Mouse (Mus musculus): ENCODE data around the gene Nfkbie. TPM values are rescaled to one million over a fixed set of nuclear protein-coding genes. Genes with fewer than 3 reads are reported as not detected.

Nfkbie gene
- polyA plus RNA-seq, 1 experiment from 2014 or later: 5.5 TPM

DNA sequence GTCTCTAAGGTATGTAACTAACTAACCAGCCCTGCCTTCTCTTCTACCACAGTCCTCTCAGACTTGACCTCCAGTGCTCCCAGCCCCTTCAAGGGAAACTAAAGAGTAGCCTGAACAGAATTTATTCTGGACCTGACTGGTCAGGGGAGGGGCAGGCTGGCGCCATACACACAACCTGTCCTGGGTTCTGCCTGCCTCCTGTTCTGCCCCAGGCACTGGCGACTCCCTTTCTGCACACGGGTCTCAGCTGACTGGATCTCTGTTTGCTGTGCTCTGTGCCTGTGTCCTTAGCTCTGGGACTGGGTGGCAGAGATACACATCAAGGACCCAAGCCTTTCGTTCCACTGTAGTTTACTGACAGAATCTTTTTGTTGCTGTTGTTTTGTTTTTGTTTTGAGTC, 24.1 kb downstream of the Nfkbie start:
- 88% methylated on average over 4 of the region's 4 CpGs for WGBS
- H3K27ac ChIP-seq: no peak overlapping the region
- H3K4me1 ChIP-seq: peaks cover 17% of the 10 kb centered on the region
- H3K36me3 ChIP-seq (replicated peaks): no peaks in the 10 kb centered on the region
- no peak overlapping the region for H3K4me2 ChIP-seq
- H3K9ac ChIP-seq: no peak overlapping the region
- H3K4me3 ChIP-seq (replicated peaks): no peak overlapping the region
- no peaks in the 10 kb centered on the region for H3K27me3 ChIP-seq
- no peaks in the 10 kb centered on the region for H3K9me3 ChIP-seq
- no peak for ATAC-seq (ENCODE audit: low FRiP score)

DNA sequence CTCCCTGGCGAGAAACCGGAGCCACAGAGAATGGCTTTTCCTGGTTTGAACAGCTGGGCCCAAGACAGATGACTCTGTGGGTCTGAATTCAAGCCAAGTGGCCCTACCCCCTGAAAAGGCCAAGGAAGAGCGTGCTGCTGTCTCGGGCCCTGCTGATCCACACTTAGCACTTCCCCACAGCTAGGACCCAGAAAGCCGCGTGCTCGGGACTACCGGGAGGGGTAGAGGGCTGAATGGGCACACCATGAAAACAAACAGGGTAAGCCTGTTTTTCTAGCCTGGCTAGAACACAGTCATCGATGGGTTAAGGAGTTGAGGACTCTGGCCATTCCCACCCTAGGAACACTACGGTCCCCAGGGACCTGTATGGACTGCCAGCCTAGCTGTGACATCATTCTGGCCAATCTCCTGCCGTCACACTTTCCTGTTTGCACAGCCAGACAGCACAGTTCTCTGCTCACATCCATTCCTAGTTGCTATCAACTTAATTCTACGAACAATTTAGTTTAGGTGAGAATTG, 25.5 kb downstream of the Nfkbie start:
- Histone ChIP-seq H3K36me3 (replicated peaks) (no peaks in the 10 kb centered on the region), H3K9ac (no peak overlapping the region), H3K27ac (no peak overlapping the region), H3K4me3 (replicated peaks) (no peak overlapping the region), H3K27me3 (no peaks in the 10 kb centered on the region), H3K9me3 (no peaks in the 10 kb centered on the region), H3K4me2 (no peak overlapping the region), H3K4me1 (peaks cover 27% of the 10 kb centered on the region)
- no peak for ATAC-seq (ENCODE audit: low FRiP score)
- WGBS: 55% methylated on average over 12 of the region's 12 CpGs

DNA sequence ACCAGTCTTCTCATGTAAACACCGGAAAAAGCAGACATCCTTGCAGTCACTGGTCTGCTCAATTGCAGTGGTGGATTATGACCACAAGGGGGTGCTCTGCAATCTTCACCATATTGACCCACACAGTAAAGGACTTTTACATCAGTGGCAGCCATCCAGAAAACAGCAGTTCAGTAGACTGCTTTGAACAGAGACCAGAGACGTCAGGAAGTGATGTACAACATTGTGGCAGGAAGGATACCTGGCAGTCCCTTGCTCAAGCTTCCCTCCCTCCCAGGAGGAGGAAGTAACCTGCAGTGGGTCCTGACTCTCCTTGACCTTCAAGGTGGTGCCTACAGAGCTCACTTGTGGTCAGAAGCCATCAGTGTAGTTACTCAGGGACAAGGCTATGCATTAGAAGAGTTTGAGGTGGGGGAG, 26.1 kb downstream of the Nfkbie start:
- Histone ChIP-seq H3K9me3 (no peaks in the 10 kb centered on the region; the same call in 1 of the 2 replicates), H3K4me2 (no peak overlapping the region), H3K4me1 (peaks cover 28% of the 10 kb centered on the region), H3K27me3 (no peaks in the 10 kb centered on the region), H3K36me3 (replicated peaks) (0 out of 2 replicates have a peak, but pooled peaks cover 4% of the 10 kb centered on the region), H3K9ac (no peak overlapping the region), H3K27ac (no peak overlapping the region), H3K4me3 (replicated peaks) (no peak overlapping the region)
- 18% methylated on average over 2 of the region's 2 CpGs for WGBS
- no peak for ATAC-seq (ENCODE audit: low FRiP score)

DNA sequence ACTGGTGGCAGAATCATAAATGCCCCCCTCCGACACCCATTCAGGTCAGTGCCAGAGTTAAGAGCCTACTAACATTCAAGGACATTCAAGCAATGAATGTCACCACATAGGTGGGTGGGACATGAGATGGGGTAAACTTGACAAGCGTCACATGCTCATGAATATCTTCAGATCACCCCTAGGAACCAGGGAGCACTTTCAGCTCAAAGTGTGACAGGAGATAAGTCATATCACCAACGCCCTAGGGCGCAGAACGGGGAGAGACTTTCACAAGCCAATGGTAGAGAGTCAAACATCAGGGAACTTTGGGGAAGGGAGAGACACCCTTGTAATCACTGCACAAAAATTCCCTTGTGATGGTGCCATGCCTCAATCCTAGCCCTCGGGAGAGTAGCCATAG, 26.7 kb downstream of the Nfkbie start:
- H3K4me3 ChIP-seq (replicated peaks): no peak overlapping the region
- peaks cover 28% of the 10 kb centered on the region for H3K4me1 ChIP-seq
- no peak overlapping the region for H3K27ac ChIP-seq
- WGBS: 95% methylated on average over 6 of the region's 6 CpGs
- no peaks in the 10 kb centered on the region; the same call in 1 of the 2 replicates for H3K9me3 ChIP-seq
- ATAC-seq (ENCODE audit: low FRiP score): no peak
- no peaks in the 10 kb centered on the region for H3K27me3 ChIP-seq
- H3K36me3 ChIP-seq (replicated peaks): peaks cover 11% of the 10 kb centered on the region
- no peak overlapping the region for H3K4me2 ChIP-seq
- H3K9ac ChIP-seq: no peak overlapping the region

DNA sequence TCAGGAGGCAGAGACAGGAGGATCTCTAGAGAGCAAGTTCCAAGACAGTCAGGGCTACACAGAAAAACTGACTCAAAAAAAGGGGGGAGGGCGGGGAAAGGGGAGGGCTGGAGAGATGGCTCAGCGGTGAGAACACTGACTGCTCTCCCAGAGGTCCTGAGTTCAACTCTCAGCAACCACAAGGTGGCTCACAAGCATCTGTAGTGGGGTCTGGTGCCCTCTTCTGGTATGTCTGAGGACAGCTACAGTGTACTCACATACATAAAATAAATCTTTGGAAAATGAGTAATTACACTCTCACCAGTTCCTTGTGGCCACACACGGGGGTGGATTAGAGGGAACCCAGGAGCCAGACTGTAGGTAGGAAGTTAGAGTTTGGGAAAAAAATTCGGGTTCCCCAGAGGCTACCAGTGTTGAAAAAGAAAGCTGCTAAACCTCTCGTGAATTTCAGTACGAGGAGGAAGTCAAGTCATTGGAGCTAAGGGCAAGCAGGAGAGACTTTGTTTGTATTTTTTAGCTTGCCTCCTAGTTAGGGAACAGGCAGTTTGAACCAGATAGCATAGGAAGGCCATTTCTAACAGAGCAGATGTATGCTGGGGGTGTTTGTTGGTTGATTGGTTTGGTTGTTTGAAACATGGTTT, 27.3 kb downstream of the Nfkbie start:
- H3K4me1 ChIP-seq: peaks cover 28% of the 10 kb centered on the region
- H3K9me3 ChIP-seq: no peaks in the 10 kb centered on the region; the same call in 1 of the 2 replicates
- no peaks in the 10 kb centered on the region for H3K27me3 ChIP-seq
- no peak overlapping the region for H3K27ac ChIP-seq
- no peak overlapping the region for H3K9ac ChIP-seq
- WGBS: 73% methylated on average over 6 of the region's 6 CpGs
- peaks cover 13% of the 10 kb centered on the region for H3K36me3 ChIP-seq (replicated peaks)
- H3K4me3 ChIP-seq (replicated peaks): no peak overlapping the region
- ATAC-seq (ENCODE audit: low FRiP score): no peak
- H3K4me2 ChIP-seq: no peak overlapping the region

DNA sequence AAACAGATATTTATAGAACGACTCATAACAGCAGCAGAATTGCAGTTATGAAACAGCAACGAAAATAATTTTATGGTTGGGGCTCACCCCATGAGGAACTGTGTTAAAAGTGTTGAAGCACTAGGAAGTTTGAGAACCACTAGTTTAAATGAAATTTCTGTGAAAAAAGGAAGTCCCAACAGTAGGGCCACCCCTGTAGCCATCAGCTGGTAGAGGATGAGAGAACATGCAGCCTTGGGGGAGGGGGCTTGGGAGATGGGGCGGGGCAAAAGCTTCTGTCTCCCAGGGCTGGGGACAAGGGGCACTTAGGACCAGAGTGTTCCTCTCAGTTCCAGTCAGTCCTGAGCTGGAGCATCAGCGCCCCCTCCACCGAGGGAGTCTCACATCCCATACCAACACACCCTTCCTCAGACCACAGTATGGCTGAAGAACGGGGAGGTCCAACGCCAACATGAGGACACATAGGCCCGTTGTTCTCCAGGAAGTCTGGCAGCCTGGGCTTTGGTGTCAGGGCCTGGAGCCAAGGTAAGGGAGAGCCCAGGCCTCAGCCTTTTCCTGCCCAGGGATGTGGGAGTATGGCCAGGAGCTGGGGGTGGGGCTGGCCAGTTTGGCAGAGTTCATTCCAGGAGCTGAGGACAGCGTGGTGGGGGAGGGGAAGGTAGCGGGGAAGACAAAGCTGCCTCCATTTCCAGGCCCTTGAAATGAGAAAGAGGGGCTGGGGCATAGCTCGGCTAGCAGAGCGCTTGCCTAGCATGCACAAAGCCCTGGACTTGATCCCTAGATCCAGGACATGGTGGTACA, 28.8 kb downstream of the Nfkbie start:
- Histone ChIP-seq H3K4me2 (no peak overlapping the region), H3K9ac (0 out of 2 replicates have a peak overlapping the region, but pooled peaks have one; percentile 14), H3K9me3 (no peaks in the 10 kb centered on the region; the same call in 1 of the 2 replicates), H3K27ac (peak overlapping the region; percentile 31; the same call in 1 of the 2 replicates), H3K4me3 (replicated peaks) (no peak overlapping the region), H3K36me3 (replicated peaks) (peaks cover 20% of the 10 kb centered on the region), H3K4me1 (peaks cover 28% of the 10 kb centered on the region), H3K27me3 (no peaks in the 10 kb centered on the region)
- ATAC-seq (ENCODE audit: low FRiP score): peak; percentile 53
- WGBS: 35% methylated on average over 12 of the region's 12 CpGs

DNA sequence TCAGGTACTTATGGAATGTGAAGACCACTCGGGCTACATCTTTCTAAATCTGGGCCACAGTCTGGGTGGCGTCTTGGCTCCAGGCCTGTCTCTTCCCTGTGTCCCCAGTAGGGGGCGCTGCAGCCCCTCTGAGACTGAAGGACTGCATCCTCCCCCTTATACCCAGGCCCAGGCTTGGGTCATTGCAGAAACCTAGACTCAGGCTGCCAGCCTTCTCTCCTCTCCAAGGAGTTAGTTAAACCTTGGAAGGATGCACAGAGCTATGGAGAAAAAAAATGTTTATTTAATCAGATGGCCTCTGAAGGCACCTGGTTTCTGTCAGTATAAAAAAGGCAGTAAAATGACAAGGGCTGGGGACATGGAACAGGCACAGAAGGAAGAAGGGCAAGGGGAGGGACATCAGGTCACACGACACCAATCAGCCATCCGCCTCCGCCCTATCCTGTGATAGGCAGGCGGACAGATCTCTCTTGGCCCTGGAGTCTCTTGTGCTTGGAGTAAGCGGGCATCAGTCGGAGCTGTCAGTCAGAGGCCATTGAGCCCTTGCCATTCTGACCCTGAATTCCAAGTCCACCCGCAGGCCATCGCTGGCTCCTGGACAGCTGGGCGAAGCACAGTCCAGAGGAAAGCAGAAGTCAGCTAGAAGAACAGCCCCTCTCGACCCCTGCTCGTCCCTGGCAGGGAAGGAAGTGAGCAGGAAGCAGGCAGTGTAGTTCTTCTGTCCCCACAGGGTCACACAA, 29.6 kb downstream of the Nfkbie start:
- WGBS: 22% methylated on average over 14 of the region's 14 CpGs
- Histone ChIP-seq H3K9me3 (no peaks in the 10 kb centered on the region; the same call in 1 of the 2 replicates), H3K27me3 (no peaks in the 10 kb centered on the region), H3K4me2 (no peak overlapping the region), H3K27ac (peak overlapping the region; percentile 31; the same call in 1 of the 2 replicates), H3K9ac (0 out of 2 replicates have a peak overlapping the region, but pooled peaks have one; percentile 14), H3K36me3 (replicated peaks) (peaks cover 24% of the 10 kb centered on the region), H3K4me3 (replicated peaks) (no peak overlapping the region), H3K4me1 (peaks cover 28% of the 10 kb centered on the region)
- peak; percentile 68 for ATAC-seq (ENCODE audit: low FRiP score)

DNA sequence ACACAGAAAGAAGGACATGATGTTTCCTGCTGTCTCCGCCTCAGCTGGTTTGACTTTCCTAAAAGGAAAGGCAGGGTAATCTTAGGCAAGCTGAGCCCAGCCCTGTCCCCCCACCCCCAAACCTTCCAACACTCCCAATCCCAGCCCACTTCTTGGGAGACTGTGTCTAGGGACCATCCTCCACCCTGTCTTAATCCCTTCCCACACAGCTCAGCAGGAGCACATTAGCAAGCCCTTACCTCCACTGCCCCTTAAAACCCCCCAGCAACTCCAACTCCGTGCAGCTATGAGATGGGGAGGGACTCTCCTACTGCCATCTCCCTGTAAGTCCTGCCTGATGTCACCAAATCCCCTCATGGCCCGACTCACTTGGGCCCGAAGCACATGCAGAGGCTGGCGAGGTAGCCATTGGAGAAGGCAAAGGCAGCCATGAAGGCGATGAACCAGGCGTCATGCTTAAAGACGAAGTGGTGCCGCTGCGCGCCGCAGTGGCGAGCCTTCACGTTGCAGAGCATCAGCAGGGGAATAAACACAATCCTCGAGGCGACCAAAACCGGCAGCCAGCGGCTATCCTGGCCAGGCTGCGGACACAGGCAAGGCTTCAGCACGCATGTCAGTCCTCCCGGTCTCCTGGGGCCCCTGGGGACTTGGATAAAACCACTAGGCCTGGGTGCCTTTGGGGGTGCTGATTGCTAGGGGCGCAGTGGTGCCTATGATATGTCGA, 30.4 kb downstream of the Nfkbie start:
- H3K27ac ChIP-seq: 0 out of 2 replicates have a peak overlapping the region, but pooled peaks have one; percentile 31
- no peak for ATAC-seq (ENCODE audit: low FRiP score)
- peaks cover 24% of the 10 kb centered on the region for H3K36me3 ChIP-seq (replicated peaks)
- no peak overlapping the region for H3K4me2 ChIP-seq
- H3K27me3 ChIP-seq: no peaks in the 10 kb centered on the region
- WGBS: 60% methylated on average over 23 of the region's 23 CpGs
- H3K9ac ChIP-seq: no peak overlapping the region
- H3K4me3 ChIP-seq (replicated peaks): no peak overlapping the region
- peaks cover 27% of the 10 kb centered on the region for H3K4me1 ChIP-seq
- no peaks in the 10 kb centered on the region; the same call in 1 of the 2 replicates for H3K9me3 ChIP-seq

DNA sequence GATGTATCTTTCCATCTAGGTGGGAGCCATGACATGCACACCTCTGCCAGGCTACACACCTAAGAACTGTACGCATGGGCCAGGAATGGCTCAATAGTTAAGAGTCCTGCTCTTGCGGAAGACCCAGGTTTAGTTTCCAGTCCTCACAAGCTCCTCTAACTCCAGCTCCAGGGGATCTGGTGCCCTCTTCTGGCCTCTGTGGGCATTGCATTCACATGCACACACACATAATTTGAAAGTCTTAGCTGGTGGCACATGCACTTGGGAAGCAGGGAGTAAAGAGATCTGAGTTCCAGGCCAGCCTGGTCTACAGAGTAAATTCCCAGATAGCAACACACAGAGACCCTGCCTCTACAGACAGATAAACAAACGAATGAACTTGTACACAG, 30.9 kb downstream of the Nfkbie start:
- ATAC-seq (ENCODE audit: low FRiP score): no peak
- H3K9ac ChIP-seq: no peak overlapping the region
- no peak overlapping the region for H3K4me3 ChIP-seq (replicated peaks)
- H3K4me1 ChIP-seq: peaks cover 23% of the 10 kb centered on the region
- 98% methylated on average over 3 of the region's 3 CpGs for WGBS
- H3K27ac ChIP-seq: no peak overlapping the region
- H3K27me3 ChIP-seq: no peaks in the 10 kb centered on the region
- H3K4me2 ChIP-seq: no peak overlapping the region
- H3K9me3 ChIP-seq: no peaks in the 10 kb centered on the region; the same call in 1 of the 2 replicates
- H3K36me3 ChIP-seq (replicated peaks): peaks cover 24% of the 10 kb centered on the region

DNA sequence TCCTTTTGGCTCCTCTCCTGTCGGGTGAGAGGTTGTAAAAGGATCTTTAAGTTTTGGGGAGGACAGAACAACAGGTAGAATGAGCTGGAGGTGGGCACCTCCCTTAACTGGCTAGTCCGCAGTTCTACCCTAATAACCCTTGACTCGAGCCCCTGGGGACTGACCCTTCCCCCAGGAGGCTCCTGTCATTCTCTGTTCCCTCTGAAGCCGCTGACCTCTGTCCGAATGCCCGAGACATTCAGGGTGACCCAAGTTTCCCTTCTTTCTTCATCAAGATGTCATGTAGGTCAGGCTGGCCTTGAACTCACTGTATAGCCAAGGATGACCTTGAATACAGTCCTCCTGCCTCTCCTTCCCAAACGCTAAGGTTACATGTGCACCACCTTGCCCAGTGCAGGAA, 32.9 kb downstream of the Nfkbie start:
- H3K4me2 ChIP-seq: no peak overlapping the region
- H3K27me3 ChIP-seq: peaks cover 8% of the 10 kb centered on the region
- peaks cover 37% of the 10 kb centered on the region for H3K4me1 ChIP-seq
- H3K4me3 ChIP-seq (replicated peaks): no peak overlapping the region
- H3K9me3 ChIP-seq: no peaks in the 10 kb centered on the region; the same call in 1 of the 2 replicates
- H3K9ac ChIP-seq: no peak overlapping the region
- no peak overlapping the region for H3K27ac ChIP-seq
- WGBS: 89% methylated on average over 7 of the region's 7 CpGs
- peaks cover 24% of the 10 kb centered on the region for H3K36me3 ChIP-seq (replicated peaks)
- no peak for ATAC-seq (ENCODE audit: low FRiP score)

DNA sequence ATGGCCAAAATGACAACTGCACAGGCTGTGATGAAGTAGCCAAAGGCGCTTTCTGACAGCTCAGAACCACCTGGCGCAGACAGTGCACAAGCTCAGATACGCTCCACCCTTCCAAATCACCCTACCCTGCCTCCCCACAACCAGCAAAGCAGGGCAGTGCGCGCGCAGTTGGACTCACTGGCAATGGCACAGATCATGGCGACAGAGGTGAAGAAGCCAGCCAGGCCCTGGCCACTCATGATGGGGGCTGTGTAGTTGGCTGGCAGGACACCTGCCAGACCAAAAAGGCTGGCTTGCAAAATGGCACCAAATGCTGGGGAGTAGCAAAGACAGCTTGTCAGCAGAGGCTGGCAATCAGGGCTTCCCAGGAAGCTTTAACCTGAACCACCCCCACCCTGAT, 33.7 kb downstream of the Nfkbie start:
- no peak overlapping the region for H3K4me2 ChIP-seq
- ATAC-seq (ENCODE audit: low FRiP score): no peak
- H3K9me3 ChIP-seq: no peaks in the 10 kb centered on the region; the same call in 1 of the 2 replicates
- H3K4me1 ChIP-seq: peaks cover 41% of the 10 kb centered on the region
- no peak overlapping the region for H3K9ac ChIP-seq
- H3K4me3 ChIP-seq (replicated peaks): no peak overlapping the region
- WGBS: 96% methylated on average over 7 of the region's 7 CpGs
- H3K27me3 ChIP-seq: peaks cover 17% of the 10 kb centered on the region
- H3K36me3 ChIP-seq (replicated peaks): peaks cover 24% of the 10 kb centered on the region
- H3K27ac ChIP-seq: no peak overlapping the region

All from forebrain, embryonic 12.5 days (tissue).